Mouse (Mus musculus) stomach, embryonic 14.5 days (tissue): ENCODE data around the gene Elob. TPM values are rescaled to one million over a fixed set of nuclear protein-coding genes. Genes with fewer than 3 reads are reported as not detected.

Source experiments
- ATAC-seq: fragments of 200-750 bp; cut with Nextera tagmentation; 2 replicates; pipeline ENCODE4 v1.8.0; 2017; ENCODE audit warnings: low read depth, moderate TSS enrichment; ENCODE audit not compliant: insufficient number of reproducible peaks, insufficient read depth, low FRiP score
- H3K27ac ChIP-seq: fragments of 300-500 bp; sonication (generic); 2 replicates; pipeline ENCODE4 v1.5.1; 2014; ENCODE audit warnings: mild to moderate bottlenecking, low read length, moderate library complexity, mixed read lengths
- H3K27me3 ChIP-seq: fragments of 300-500 bp; sonication (generic); 2 replicates; pipeline ENCODE4 v1.6.1; 2014; ENCODE audit warnings: low read length, control low read depth, mixed read lengths; ENCODE audit not compliant: control insufficient read depth, insufficient read depth
- H3K36me3 ChIP-seq: fragments of 300-500 bp; sonication (generic); 2 replicates; pipeline ENCODE4 v1.6.1; 2014; ENCODE audit warnings: mild to moderate bottlenecking, control low read depth, low read length, moderate library complexity, mixed read lengths; ENCODE audit not compliant: control insufficient read depth, insufficient read depth
- H3K4me1 ChIP-seq: fragments of 300-500 bp; sonication (generic); 2 replicates; pipeline ENCODE4 v1.6.1; 2014; ENCODE audit warnings: low read length, control low read depth, mixed read lengths; ENCODE audit not compliant: control insufficient read depth, insufficient read depth
- H3K4me2 ChIP-seq: fragments of 300-500 bp; sonication (generic); replicated peaks from 2 replicates; pipeline ENCODE4 v1.6.1; 2014; ENCODE audit warnings: low read depth, low read length, control low read depth
- H3K4me3 ChIP-seq: fragments of 300-500 bp; sonication (generic); 2 replicates; pipeline ENCODE4 v1.5.1; 2014; ENCODE audit warnings: low read depth, low read length, control low read depth
- H3K9ac ChIP-seq: fragments of 300-500 bp; sonication (generic); replicated peaks from 2 replicates; pipeline ENCODE4 v1.6.1; 2014; ENCODE audit warnings: low read depth, mild to moderate bottlenecking, control low read depth, low read length, moderate library complexity, mixed read lengths
- H3K9me3 ChIP-seq: fragments of 300-500 bp; sonication (generic); 2 replicates; pipeline ENCODE4 v1.6.1; 2016; ENCODE audit warnings: low read depth, low read length, control low read depth; ENCODE audit not compliant: control insufficient read depth
- WGBS: fragments of 180-500 bp; shearing (Covaris S2); extraction: QIAGEN DNeasy Blood & Tissue Kit; methylation state at CpG from one replicate; pipeline ENCODE4 v1.1.7; 2014; 5-methylcytosine and 5-hydroxymethylcytosine counted together
- polyA plus RNA-seq: library from polyadenylated mRNA; unstranded; fragments of >200 nt; fragmentation: Nextera tagmentation; extraction: Ambion mirVana; gene quantifications from 2 replicates; pipeline ENCODE4 v1.2.1, GENCODE M21; 2014

The Elob gene
- polyA plus RNA-seq, 1 experiment from 2014 or later: 1,209 TPM

- Histone ChIP-seq H3K36me3 (0 out of 2 replicates have a peak, but pooled peaks cover under 1% of the 10 kb centered on the region), H3K27ac (no peak overlapping the region), H3K9me3 (no peaks in the 10 kb centered on the region), H3K9ac (no peak overlapping the region), H3K27me3 (no peaks in the 10 kb centered on the region), H3K4me3 (no peak overlapping the region), H3K4me2 (no peak overlapping the region), H3K4me1 (peaks cover 15% of the 10 kb centered on the region; the same call in 1 of the 2 replicates)
- ATAC-seq: no peak
- 91% methylated on average over 10 of the region's 10 CpGs for WGBS
Observed at GRCm38 (mm10) chr17:23801627-23802026, 27.3 kb downstream of the Elob start.

- Histone ChIP-seq H3K27ac (no peak overlapping the region), H3K9me3 (no peaks in the 10 kb centered on the region), H3K36me3 (no peaks in the 10 kb centered on the region), H3K4me1 (no peaks in the 10 kb centered on the region), H3K4me2 (no peak overlapping the region), H3K27me3 (no peaks in the 10 kb centered on the region), H3K4me3 (no peak overlapping the region), H3K9ac (no peak overlapping the region)
- no peak for ATAC-seq
- 76% methylated on average over 7 of the region's 7 CpGs for WGBS
Observed at GRCm38 (mm10) chr17:23797316-23797715, 31.6 kb downstream of the Elob start.

GRCm38 (mm10) chr17:23795323-23795722 is 33.6 kb downstream of the Elob start:
- no peak for ATAC-seq
- Histone ChIP-seq H3K4me2 (no peak overlapping the region), H3K9me3 (no peaks in the 10 kb centered on the region), H3K36me3 (no peaks in the 10 kb centered on the region), H3K27me3 (no peaks in the 10 kb centered on the region), H3K9ac (no peak overlapping the region), H3K4me3 (no peak overlapping the region), H3K27ac (no peak overlapping the region), H3K4me1 (peaks cover 10% of the 10 kb centered on the region)
- WGBS: 86% methylated on average over 8 of the region's 8 CpGs

GRCm38 (mm10) chr17:23791079-23791357 is 37.9 kb downstream of the Elob start:
- ATAC-seq: no peak
- Histone ChIP-seq H3K4me2 (peak overlapping the region; percentile 73), H3K9ac (peak overlapping the region; percentile 77; the same call in 1 of the 2 replicates), H3K27ac (peak overlapping the region; percentile 6; the same call in 1 of the 2 replicates), H3K27me3 (no peaks in the 10 kb centered on the region), H3K9me3 (no peaks in the 10 kb centered on the region), H3K4me1 (peaks cover 15% of the 10 kb centered on the region), H3K4me3 (peak overlapping the region; percentile 45; the same call in 1 of the 2 replicates), H3K36me3 (no peaks in the 10 kb centered on the region)
- 49% methylated on average over 2 of the region's 2 CpGs for WGBS

GRCm38 (mm10) chr17:23790269-23791078 is 38.5 kb downstream of the Elob start, which contains the start of gene Srrm2:
Gene Srrm2, plus strand, starts transcription at chr17:23790532.
- Histone ChIP-seq H3K27me3 (no peaks in the 10 kb centered on the region), H3K9ac (peak within 1 kb of the TSS; percentile 77), H3K27ac (peak within 1 kb of the TSS; percentile 80), H3K4me1 (peaks cover 17% of the 10 kb centered on the region), H3K36me3 (no peaks in the 10 kb centered on the region), H3K4me3 (peak within 1 kb of the TSS; percentile 45), H3K9me3 (no peaks in the 10 kb centered on the region), H3K4me2 (peak within 1 kb of the TSS; percentile 73)
- 2% methylated on average over 29 of the region's 29 CpGs for WGBS
- peak; percentile 54; the same call in 1 of the 2 replicates for ATAC-seq

GRCm38 (mm10) chr17:23789749-23790268 is 39.1 kb downstream of the Elob start:
- Histone ChIP-seq H3K4me2 (peak overlapping the region; percentile 73), H3K9me3 (no peaks in the 10 kb centered on the region), H3K4me3 (peak overlapping the region; percentile 45), H3K27ac (peak overlapping the region; percentile 80), H3K36me3 (no peaks in the 10 kb centered on the region), H3K4me1 (peaks cover 17% of the 10 kb centered on the region), H3K27me3 (no peaks in the 10 kb centered on the region), H3K9ac (peak overlapping the region; percentile 77)
- no peak for ATAC-seq
- WGBS: 23% methylated on average over 8 of the region's 8 CpGs

- Histone ChIP-seq H3K4me1 (peaks cover 17% of the 10 kb centered on the region), H3K27me3 (no peaks in the 10 kb centered on the region), H3K9me3 (no peaks in the 10 kb centered on the region), H3K36me3 (no peaks in the 10 kb centered on the region), H3K4me2 (no peak overlapping the region), H3K4me3 (no peak overlapping the region), H3K27ac (no peak overlapping the region), H3K9ac (no peak overlapping the region)
- WGBS: 85% methylated on average over 4 of the region's 4 CpGs
- ATAC-seq: no peak
Observed at GRCm38 (mm10) chr17:23788973-23789372, 40.0 kb downstream of the Elob start.

GRCm38 (mm10) chr17:23786510-23786931 is 42.4 kb downstream of the Elob start:
- no peak for ATAC-seq
- no peaks in the 10 kb centered on the region for H3K27me3 ChIP-seq
- H3K4me2 ChIP-seq: peak overlapping the region; percentile 85
- 13% methylated on average over 13 of the region's 13 CpGs for whole genome bisulfite sequencing
- peak overlapping the region; percentile 58 for H3K4me3 ChIP-seq
- peaks cover 17% of the 10 kb centered on the region for H3K4me1 ChIP-seq
- 0 out of 2 replicates have a peak overlapping the region, but pooled peaks have one; percentile 18 for H3K9ac ChIP-seq
- H3K27ac ChIP-seq: 0 out of 2 replicates have a peak overlapping the region, but pooled peaks have one; percentile 21
- no peaks in the 10 kb centered on the region for H3K9me3 ChIP-seq
- no peaks in the 10 kb centered on the region for H3K36me3 ChIP-seq
